Mouse (Mus musculus) monocyte, adult 5-6 weeks (primary cell): Measurements from ENCODE around the gene Cfap43. TPM values are rescaled to one million over a fixed set of nuclear protein-coding genes. Genes with fewer than 3 reads are reported as not detected.

Experiments used
- ATAC-seq: fragments of 153-309, 156-312 bp; replicated peaks from 2 replicates; pipeline ENCODE4 v1.8.0; 2017; ENCODE audit warnings: mild to moderate bottlenecking; ENCODE audit not compliant: low TSS enrichment, insufficient number of reproducible peaks, severe bottlenecking, poor library complexity, low FRiP score
- total RNA-seq: library from RNA; stranded (forward); fragments of 200-1000, 200-491, 200-594 nt; gene quantifications from 3 replicates; pipeline ENCODE4 v1.2.3, GENCODE M21; 2017

The Cfap43 gene
- total RNA-seq, 1 experiment from 2014 or later = 0.19 TPM

- no peak for ATAC-seq
Measured at GRCm38 (mm10) chr19:47891562-47892312, 27.4 kb downstream of the Cfap43 start.

GRCm38 (mm10) chr19:47890489-47891130 lies 28.5 kb downstream of the Cfap43 start:
- ATAC-seq = no peak

- 0 out of 2 replicates have a peak, but pooled peaks have one; percentile 15 for ATAC-seq
Measured at GRCm38 (mm10) chr19:47888037-47888436, 31.1 kb downstream of the Cfap43 start.

- no peak for ATAC-seq
Measured at GRCm38 (mm10) chr19:47887417-47887816, 31.7 kb downstream of the Cfap43 start.

GRCm38 (mm10) chr19:47886617-47887016 lies 32.5 kb downstream of the Cfap43 start:
- ATAC-seq = no peak

GRCm38 (mm10) chr19:47885886-47886285 lies 33.2 kb downstream of the Cfap43 start:
- no peak for ATAC-seq

GRCm38 (mm10) chr19:47885191-47885743 lies 33.8 kb downstream of the Cfap43 start:
- ATAC-seq = no peak

- no peak for ATAC-seq
Measured at GRCm38 (mm10) chr19:47884296-47885085, 34.6 kb downstream of the Cfap43 start.

GRCm38 (mm10) chr19:47882882-47883254 lies 36.2 kb downstream of the Cfap43 start:
- no peak for ATAC-seq

- peak; percentile 92 for ATAC-seq
Measured at GRCm38 (mm10) chr19:47882151-47882881, 36.8 kb downstream of the Cfap43 start.

GRCm38 (mm10) chr19:47881538-47881937 lies 37.5 kb downstream of the Cfap43 start:
- ATAC-seq = no peak

- ATAC-seq = no peak
Measured at GRCm38 (mm10) chr19:47876252-47876651, 42.8 kb downstream of the Cfap43 start.

GRCm38 (mm10) chr19:47871515-47871914 lies 47.6 kb downstream of the Cfap43 start:
- ATAC-seq = no peak

GRCm38 (mm10) chr19:47870102-47870666 lies 48.9 kb downstream of the Cfap43 start:
- ATAC-seq = no peak

- no peak for ATAC-seq
Measured at GRCm38 (mm10) chr19:47869516-47869915, 49.6 kb downstream of the Cfap43 start.

GRCm38 (mm10) chr19:47868951-47869350 lies 50.1 kb downstream of the Cfap43 start:
- ATAC-seq = no peak

- no peak for ATAC-seq
Measured at GRCm38 (mm10) chr19:47867628-47868175, 51.4 kb downstream of the Cfap43 start.

- ATAC-seq = peak; percentile 97
Measured at GRCm38 (mm10) chr19:47865353-47865947, 53.6 kb downstream of the Cfap43 start, which contains the start of gene Gsto2. TSS of gene Gsto2 (plus strand) at chr19:47865534.
